Mouse (Mus musculus) kidney, adult 2 months (tissue): Measurements from ENCODE around the gene Hopx.

Source experiments
- CTCF ChIP-seq: fragments of 200-500 bp; conservative IDR thresholded peaks from 2 replicates; pipeline ENCODE4 v1.5.1; 2011; ENCODE audit warnings: low read depth, mild to moderate bottlenecking, control low read depth, low read length, moderate library complexity, mixed read lengths; ENCODE audit not compliant: insufficient read depth, insufficient read length
- POLR2A ChIP-seq: fragments of 200-500 bp; IDR thresholded peaks from one replicate; pipeline ENCODE4 v1.6.1; 2011; ENCODE audit warnings: low read depth, low read length, control low read depth

GRCm38 (mm10) chr5:77090521-77091096 is 24.3 kb downstream of the Hopx start:
- TF ChIP-seq CTCF: no peak
- no peak for TF ChIP-seq POLR2A
